Mouse (Mus musculus) T-helper 2 cell (primary cell): ENCODE measurements around the gene Atg2b.

Experiments
- in situ Hi-C: fragments of 300-600 bp; cut with MboI, MseI; formaldehyde crosslinking; loops from one replicate; pipeline ENCODE4 v1.15.1; 2025; ENCODE audit warnings: high pct_unique_total_duplicates

Atg2b gene

DNA sequence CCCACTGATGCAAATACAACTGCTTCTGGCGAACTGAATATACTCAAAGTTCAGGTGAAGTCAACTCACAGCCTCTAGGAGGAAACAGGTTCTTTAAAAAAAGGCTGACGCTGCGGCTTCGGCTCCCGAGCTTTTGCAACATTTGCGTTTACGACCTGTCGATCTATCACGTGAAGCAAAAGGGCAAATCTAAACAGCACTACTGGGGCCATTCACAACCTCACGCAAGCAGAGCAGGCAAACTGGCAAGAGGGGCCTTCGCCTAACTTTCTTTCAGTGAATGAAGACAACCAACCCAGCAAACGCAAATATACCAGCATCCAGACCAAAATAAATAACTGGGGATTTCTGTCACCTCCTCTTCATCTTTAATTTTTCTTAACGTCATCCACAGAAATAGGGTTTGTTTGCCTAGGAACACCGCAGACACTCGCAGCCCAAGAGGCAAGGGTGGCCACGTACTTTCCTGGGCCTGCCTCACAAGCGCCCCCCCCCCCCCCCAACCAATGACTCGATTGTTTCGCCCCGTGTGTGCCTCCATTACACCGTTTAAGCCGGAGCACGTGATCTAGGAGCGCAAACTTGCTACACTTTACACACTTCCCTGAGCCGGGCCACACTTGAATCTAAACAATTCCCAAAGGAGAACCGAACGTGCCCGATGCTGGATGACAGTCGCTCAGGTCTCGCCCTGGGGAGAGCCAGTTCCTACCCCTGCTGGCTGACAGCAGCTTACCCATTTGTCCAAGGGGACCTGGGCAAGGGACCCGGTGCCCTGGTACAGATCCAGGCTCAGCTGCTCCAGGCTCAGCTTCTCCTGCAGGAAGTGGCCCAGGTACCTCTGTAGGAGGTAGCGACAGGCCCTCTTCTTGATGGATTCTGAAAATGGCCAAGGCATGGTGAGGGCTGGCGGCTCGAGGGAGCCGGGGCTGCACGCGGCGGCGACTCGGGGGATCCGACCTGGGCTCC lies 794 bp downstream of the Atg2b start, which contains the start of gene Gskip:
TSS of gene Gskip (plus strand) at position 897 of the 969 bp plus-strand sequence.
- in situ Hi-C loops: loop anchor here (10.0 kb wide), 1 partner anchor 101 kb away; the partner anchor contains the start of gene Papola

GRCm38 (mm10) chr12:105678762-105679161 lies 6.2 kb downstream of the Atg2b start:
- in situ Hi-C loops: no loop called here

- in situ Hi-C loops: no loop called here
Measured at GRCm38 (mm10) chr12:105678211-105678610, 6.8 kb downstream of the Atg2b start.

DNA sequence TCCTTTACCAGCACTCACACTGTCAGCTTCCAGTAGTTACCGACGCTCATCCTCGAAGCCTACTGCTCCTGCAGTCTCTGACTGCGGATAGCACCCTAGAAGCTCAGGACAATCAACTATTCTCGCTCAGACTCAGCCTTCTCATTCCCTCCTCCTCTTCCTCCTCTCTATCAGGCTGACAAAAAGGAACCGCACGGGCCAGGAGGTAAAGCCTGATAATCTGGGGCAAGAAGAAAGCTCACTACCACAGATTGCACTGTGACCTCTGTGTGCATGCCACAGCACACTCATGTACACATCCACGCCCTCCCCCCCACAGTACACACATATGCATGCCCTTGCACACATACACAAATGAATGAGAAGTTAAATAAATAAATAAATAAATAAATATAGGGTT lies 8.7 kb downstream of the Atg2b start:
- in situ Hi-C loops: no loop called here

DNA sequence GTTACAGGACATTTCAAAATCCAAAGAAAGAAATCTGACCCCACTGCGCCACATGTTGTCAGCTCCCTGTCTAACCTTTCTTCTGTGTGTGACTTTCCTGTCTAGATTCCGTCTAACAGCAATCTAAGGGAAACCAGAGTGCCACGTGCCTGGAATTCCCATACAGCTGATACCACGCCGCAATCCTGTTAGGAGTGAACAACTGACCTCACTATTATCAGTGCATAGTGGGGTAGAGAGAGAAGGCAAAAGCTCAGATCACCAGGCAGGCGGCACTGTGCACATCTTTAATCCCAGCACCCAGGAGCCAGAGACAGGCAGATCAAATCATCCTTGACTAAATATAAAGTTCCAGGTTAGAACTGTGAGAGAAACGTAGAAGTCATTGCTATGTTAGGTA lies 29.2 kb downstream of the Atg2b start:
- in situ Hi-C loops: no loop called here

GRCm38 (mm10) chr12:105642770-105643321 lies 42.2 kb downstream of the Atg2b start:
- in situ Hi-C loops: loop anchor here (25.0 kb wide), 1 partner anchor 931 kb away; no protein-coding TSS in a partner anchor

DNA sequence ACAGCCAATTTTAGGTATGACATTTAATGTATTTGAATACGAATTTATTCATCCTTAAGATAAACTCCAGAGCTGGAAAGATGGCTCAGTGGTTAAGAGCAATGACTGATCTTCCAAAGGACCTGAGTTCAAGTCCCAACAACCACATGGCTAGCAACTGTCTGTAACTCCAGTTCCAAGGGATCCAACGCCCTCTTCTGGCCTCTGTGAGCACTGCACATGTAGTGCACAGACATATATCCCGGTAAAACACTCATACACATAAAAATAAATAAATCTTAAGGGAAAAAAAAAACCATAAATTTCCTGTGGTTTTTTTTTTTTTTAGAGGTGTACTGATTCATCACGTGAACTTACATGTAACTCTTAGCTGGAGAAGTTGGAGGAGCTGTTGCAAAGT lies 47.5 kb downstream of the Atg2b start:
- in situ Hi-C loops: loop anchor here (25.0 kb wide), 1 partner anchor 925 kb away; no protein-coding TSS in a partner anchor

GRCm38 (mm10) chr12:105636551-105636950 lies 48.5 kb downstream of the Atg2b start:
- in situ Hi-C loops: loop anchor here (25.0 kb wide), 1 partner anchor 924 kb away; no protein-coding TSS in a partner anchor

- in situ Hi-C loops: loop anchor here (25.0 kb wide), 1 partner anchor 922 kb away; no protein-coding TSS in a partner anchor
Measured at GRCm38 (mm10) chr12:105634374-105635067, 50.5 kb downstream of the Atg2b start.

- in situ Hi-C loops: loop anchor here (25.0 kb wide), 1 partner anchor 913 kb away; no protein-coding TSS in a partner anchor
Measured at GRCm38 (mm10) chr12:105625798-105626197, 59.2 kb downstream of the Atg2b start.

- in situ Hi-C loops: loop anchor here (25.0 kb wide), 1 partner anchor 686 kb away; no protein-coding TSS in a partner anchor
Measured at GRCm38 (mm10) chr12:105622981-105623539, 62.0 kb downstream of the Atg2b start.

GRCm38 (mm10) chr12:105622048-105622447 lies 63.0 kb downstream of the Atg2b start:
- in situ Hi-C loops: loop anchor here (25.0 kb wide), 1 partner anchor 685 kb away; no protein-coding TSS in a partner anchor

DNA sequence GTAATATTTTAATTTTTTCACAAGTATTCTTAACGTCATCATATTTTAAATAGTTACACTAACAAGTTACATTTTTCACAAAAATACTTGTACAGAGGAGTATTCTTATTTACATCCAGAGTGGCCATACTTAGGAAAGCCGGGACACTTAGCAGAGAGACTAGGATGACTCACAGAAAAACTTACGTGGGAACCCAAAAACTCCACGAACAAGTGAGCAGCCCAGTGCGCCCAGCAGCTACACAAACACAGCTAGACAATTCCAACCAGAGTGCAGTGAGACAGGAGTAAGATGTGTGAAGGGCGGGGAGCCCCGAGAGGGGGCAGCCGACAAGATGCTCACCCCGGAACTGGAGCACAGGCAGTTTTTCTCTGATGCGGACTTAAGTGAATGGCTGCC lies 71.5 kb downstream of the Atg2b start:
- in situ Hi-C loops: loop anchor here (25.0 kb wide), 1 partner anchor 676 kb away; no protein-coding TSS in a partner anchor

DNA sequence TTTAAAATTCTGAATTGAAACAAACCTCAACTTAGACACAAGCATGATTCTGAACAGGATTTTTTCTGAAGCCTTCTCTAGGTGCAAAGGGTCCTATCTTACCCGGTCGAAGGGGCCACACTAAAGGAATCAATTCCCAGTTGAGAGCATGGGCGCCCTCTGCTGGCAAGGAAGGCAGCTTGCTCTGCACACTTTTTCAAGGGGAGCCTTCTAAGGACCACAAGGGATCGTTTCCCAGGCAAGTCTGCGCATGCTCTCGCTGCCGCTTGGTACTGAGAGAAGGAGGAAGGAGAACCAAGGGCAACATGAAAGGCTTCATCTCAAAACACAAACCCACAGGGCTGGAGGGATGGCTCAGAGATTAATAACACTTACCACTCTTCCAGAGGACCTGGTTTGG lies 73.3 kb downstream of the Atg2b start:
- in situ Hi-C loops: loop anchor here (25.0 kb wide), 1 partner anchor 674 kb away; no protein-coding TSS in a partner anchor

GRCm38 (mm10) chr12:105611045-105611444 lies 74.0 kb downstream of the Atg2b start:
- in situ Hi-C loops: loop anchor here (25.0 kb wide), 1 partner anchor 674 kb away; no protein-coding TSS in a partner anchor

DNA sequence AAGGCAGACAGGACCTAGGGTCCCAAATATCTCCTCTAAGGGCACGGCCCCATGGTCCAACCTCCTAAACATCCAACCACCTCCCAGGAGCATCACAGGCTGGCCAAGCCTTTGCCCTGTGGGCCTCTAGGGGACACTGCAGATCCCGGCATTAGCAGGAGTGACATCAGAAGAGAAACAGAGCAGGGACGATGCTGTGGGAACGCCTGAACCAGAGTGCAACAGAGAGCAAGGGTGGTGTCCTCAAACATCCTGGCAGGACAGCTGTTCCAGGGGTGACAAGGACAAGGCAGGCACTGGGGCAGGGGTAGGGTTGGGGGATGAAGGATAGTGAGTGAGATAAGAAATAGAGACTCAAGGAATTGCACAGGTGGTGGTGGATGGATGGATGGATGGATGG lies 78.1 kb downstream of the Atg2b start:
- in situ Hi-C loops: loop anchor here (25.0 kb wide), 1 partner anchor 670 kb away; no protein-coding TSS in a partner anchor

DNA sequence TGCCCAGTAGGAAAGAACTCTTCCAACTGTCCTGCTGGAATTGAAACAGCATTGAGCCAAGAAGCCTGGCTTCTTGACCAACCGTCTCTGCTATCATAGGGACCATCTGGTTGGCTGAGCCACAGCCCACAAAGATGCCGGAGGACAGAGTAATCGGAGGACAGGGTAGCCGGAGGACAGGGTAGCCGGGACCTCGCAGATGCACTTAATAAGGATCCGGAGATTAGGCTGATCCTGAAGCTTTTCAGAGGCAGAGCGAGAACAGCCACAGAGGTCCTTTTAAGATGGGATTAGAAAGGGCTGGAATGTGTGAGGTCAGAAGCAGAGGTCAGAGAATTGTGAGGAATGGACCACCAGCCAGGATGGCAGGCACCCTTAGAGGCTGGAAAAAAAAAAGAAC lies 79.8 kb downstream of the Atg2b start:
- in situ Hi-C loops: loop anchor here (25.0 kb wide), 1 partner anchor 668 kb away; no protein-coding TSS in a partner anchor

DNA sequence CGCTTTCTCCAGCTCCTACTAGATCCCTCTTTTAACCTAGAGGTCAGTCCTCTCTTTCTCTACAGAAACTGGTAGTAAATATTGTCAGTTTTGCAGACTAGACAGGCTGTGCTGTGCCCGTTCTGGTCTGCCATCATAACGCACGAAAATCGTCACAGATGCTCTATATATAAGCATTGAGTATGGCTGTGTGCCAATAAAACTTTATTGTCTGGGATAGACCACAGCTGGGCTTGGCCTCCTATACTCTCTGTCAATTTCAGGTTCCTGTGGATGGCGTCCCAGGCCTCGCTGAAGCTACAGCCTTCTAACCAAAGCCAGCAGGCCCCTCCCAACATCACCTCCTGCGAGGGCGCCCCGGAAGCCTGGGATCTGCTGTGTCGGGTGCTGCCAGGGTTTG lies 81.1 kb downstream of the Atg2b start:
- in situ Hi-C loops: loop anchor here (25.0 kb wide), 1 partner anchor 667 kb away; no protein-coding TSS in a partner anchor

DNA sequence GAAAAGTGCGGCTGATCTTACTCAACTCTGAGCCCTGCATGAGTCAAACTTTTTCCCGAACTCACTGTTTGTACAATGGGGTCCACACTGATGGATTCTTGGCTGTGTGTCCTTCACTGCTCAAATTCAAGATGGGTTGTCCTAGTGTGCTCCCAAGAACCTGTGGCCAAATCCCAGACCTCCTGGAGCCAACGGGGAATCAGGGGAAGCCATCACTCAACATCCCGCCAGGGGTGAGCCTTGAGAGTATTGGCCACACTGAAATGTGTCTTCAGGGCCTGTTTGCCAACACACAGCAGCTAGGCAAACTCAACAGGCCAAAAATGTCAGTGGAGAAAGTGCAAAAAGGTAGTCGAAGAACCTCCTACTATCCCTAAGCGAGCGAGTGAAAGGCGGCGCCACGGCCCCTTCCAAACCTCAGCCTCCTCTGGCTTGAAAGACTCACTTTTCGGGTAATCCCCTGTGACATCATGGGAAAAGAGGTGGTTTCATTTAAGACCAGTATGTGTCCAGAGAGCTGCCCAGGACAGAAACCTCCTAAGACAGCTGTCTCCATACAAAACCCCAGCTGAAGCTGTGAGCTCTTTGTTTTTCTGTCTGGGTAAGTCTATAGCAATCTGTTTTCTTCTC lies 82.3 kb downstream of the Atg2b start, which contains the start of gene Bdkrb1:
TSS of gene Bdkrb1 (plus strand) at position 505 of the 630 bp plus-strand sequence.
- in situ Hi-C loops: loop anchor here (25.0 kb wide), 1 partner anchor 665 kb away; no protein-coding TSS in a partner anchor

- in situ Hi-C loops: loop anchor here (25.0 kb wide), 1 partner anchor 664 kb away; no protein-coding TSS in a partner anchor
Measured at GRCm38 (mm10) chr12:105601586-105601985, 83.4 kb downstream of the Atg2b start.
